9 mouse cellular contexts compared by ENCODE assay signal in the genomic region with DNA sequence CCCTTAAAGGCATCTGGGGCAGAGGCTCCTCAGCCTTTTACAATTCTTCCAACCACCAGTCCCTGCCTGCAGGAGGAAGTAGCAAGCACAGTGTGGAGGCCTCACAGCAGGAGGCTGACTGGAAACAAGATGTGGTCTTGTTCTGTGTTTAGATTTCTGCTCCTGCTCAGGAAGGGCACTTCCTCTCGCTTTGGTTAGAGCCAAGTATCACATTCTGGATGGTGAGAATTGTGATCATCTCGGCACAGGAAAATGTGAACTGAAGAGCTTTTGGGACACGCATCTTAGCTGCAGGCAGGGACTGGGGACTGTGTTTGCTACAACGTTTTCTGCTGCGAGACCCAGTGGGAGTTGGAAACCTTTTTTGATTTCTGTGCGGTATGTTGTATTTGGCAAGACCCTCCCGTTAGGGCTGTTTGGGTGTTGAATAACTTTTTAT.
DNase-seq lines count a peak whose midpoint lies in the region; ATAC-seq and TF ChIP-seq lines count a peak whose summit lies in the region.
"Had no signal": no experiment of that assay in that cellular context is flagged by ENCODE, and none has a peak within 500 bp of the region (broad histone marks: within the 10 kb centered on the region; RNA-seq: fewer than 3 reads in every experiment).

No protein-coding gene starts in this region.

- no peak for TF ChIP-seq POLR2A in liver, adult 2 months (IDR thresholded peaks at IDR 0.05; ENCODE audit: extremely low read depth, insufficient read depth, low read length)

- no peaks in the 10 kb centered on the region for H3K79me2 ChIP-seq in liver, adult 2 months (ENCODE audit: control insufficient read depth, insufficient read depth, low read length)

- H3K4me2 ChIP-seq in liver, embryonic 12.5 days: no peak overlapping the region
- H3K4me2 ChIP-seq in limb, embryonic 12.5 days: peak overlapping the region; percentile 30
- no peak overlapping the region for H3K4me2 ChIP-seq in stomach, embryonic 15.5 days
- H3K4me2 ChIP-seq in forebrain, embryonic 16.5 days (ENCODE audit: low read length): no peak overlapping the region

- DNase-seq in liver, adult 2 months (ENCODE audit: extremely low read depth, low read depth, low spot score): peak; percentile 14
- peak; percentile 38 for DNase-seq in cerebellum, adult 9-11 months
- peak; percentile 12 to 46 for DNase-seq in frontal cortex, postnatal 36 days (ENCODE audit: low spot score in 2 of 2)
- no peak for DNase-seq in spleen, adult 18-20 months

- H3K4me3 ChIP-seq in liver, adult 2 months (ENCODE audit: insufficient read depth, low read depth, low read length): no peak overlapping the region
- H3K4me3 ChIP-seq in liver, embryonic 12.5 days: no peak overlapping the region
- H3K4me3 ChIP-seq in limb, embryonic 12.5 days (replicated peaks): no peak overlapping the region
- H3K4me3 ChIP-seq in stomach, embryonic 15.5 days (replicated peaks): no peak overlapping the region
- no peak overlapping the region for H3K4me3 ChIP-seq in forebrain, embryonic 16.5 days (replicated peaks; ENCODE audit: low read length)
- H3K4me3 ChIP-seq: myocyte had no signal

- no peak overlapping the region for H3K27ac ChIP-seq in liver, adult 2 months (replicated peaks; ENCODE audit: insufficient read depth, low read depth, low read length)
- H3K27ac ChIP-seq in liver, embryonic 12.5 days: no peak overlapping the region
- peak overlapping the region; percentile 79 for H3K27ac ChIP-seq in limb, embryonic 12.5 days
- H3K27ac ChIP-seq in stomach, embryonic 15.5 days: 0 out of 2 replicates have a peak overlapping the region, but pooled peaks have one; percentile 40
- H3K27ac ChIP-seq in forebrain, embryonic 16.5 days (ENCODE audit: low read length): no peak overlapping the region

- no peak for ATAC-seq in liver, embryonic 12.5 days
- ATAC-seq in limb, embryonic 12.5 days (ENCODE audit: insufficient number of reproducible peaks, insufficient read depth, low FRiP score, low TSS enrichment, low read depth): no peak
- ATAC-seq in stomach, embryonic 15.5 days (ENCODE audit: insufficient read depth, low FRiP score, low read depth): no peak
- no peak for ATAC-seq in forebrain, embryonic 16.5 days

- no peaks in the 10 kb centered on the region for H3K27me3 ChIP-seq in liver, adult 2 months (ENCODE audit: control insufficient read depth, insufficient read depth, low read length)
- no peaks in the 10 kb centered on the region for H3K27me3 ChIP-seq in liver, embryonic 12.5 days (replicated peaks)
- H3K27me3 ChIP-seq in limb, embryonic 12.5 days: no peaks in the 10 kb centered on the region
- no peaks in the 10 kb centered on the region for H3K27me3 ChIP-seq in stomach, embryonic 15.5 days (replicated peaks)
- H3K27me3 ChIP-seq in forebrain, embryonic 16.5 days (replicated peaks; ENCODE audit: control insufficient read depth, insufficient read depth, low read length): no peaks in the 10 kb centered on the region

- H3K4me1 ChIP-seq in liver, adult 2 months (ENCODE audit: control insufficient read depth, insufficient read depth, low read length): peaks cover 7% of the 10 kb centered on the region
- H3K4me1 ChIP-seq in liver, embryonic 12.5 days: no peaks in the 10 kb centered on the region
- peaks cover 16% of the 10 kb centered on the region for H3K4me1 ChIP-seq in limb, embryonic 12.5 days (replicated peaks)
- 0 out of 2 replicates have a peak, but pooled peaks cover 7% of the 10 kb centered on the region for H3K4me1 ChIP-seq in stomach, embryonic 15.5 days
- H3K4me1 ChIP-seq in forebrain, embryonic 16.5 days (replicated peaks; ENCODE audit: control insufficient read depth, insufficient read depth, low read length): no peaks in the 10 kb centered on the region

- no peak overlapping the region for H3K9ac ChIP-seq in liver, adult 2 months (ENCODE audit: low read depth, low read length)
- no peak overlapping the region for H3K9ac ChIP-seq in liver, embryonic 12.5 days
- H3K9ac ChIP-seq in limb, embryonic 12.5 days (replicated peaks): no peak overlapping the region
- no peak overlapping the region for H3K9ac ChIP-seq in stomach, embryonic 15.5 days
- no peak overlapping the region for H3K9ac ChIP-seq in forebrain, embryonic 16.5 days (replicated peaks; ENCODE audit: low read depth, low read length)

- no peaks in the 10 kb centered on the region for H3K36me3 ChIP-seq in liver, adult 2 months (ENCODE audit: control insufficient read depth, insufficient read depth, low read length)
- H3K36me3 ChIP-seq in liver, embryonic 12.5 days: no peaks in the 10 kb centered on the region
- no peaks in the 10 kb centered on the region for H3K36me3 ChIP-seq in limb, embryonic 12.5 days
- no peaks in the 10 kb centered on the region for H3K36me3 ChIP-seq in stomach, embryonic 15.5 days
- no peaks in the 10 kb centered on the region for H3K36me3 ChIP-seq in forebrain, embryonic 16.5 days (ENCODE audit: control insufficient read depth, insufficient read depth)

- WGBS in liver, adult 2 months: 67% methylated on average over 7 of the region's 7 CpGs
- 26% methylated on average over 7 of the region's 7 CpGs for WGBS in liver, embryonic 12.5 days (ENCODE audit: insufficient replicate concordance)
- 25% methylated on average over 7 of the region's 7 CpGs for WGBS in limb, embryonic 12.5 days
- 38% methylated on average over 7 of the region's 7 CpGs for WGBS in stomach, embryonic 15.5 days
- WGBS in forebrain, embryonic 16.5 days: 51% methylated on average over 7 of the region's 7 CpGs

- H3K9me3 ChIP-seq in liver, embryonic 12.5 days (replicated peaks): no peaks in the 10 kb centered on the region
- H3K9me3 ChIP-seq in limb, embryonic 12.5 days: 0 out of 2 replicates have a peak, but pooled peaks cover 4% of the 10 kb centered on the region
- H3K9me3 ChIP-seq in stomach, embryonic 15.5 days: no peaks in the 10 kb centered on the region
- no peaks in the 10 kb centered on the region for H3K9me3 ChIP-seq in forebrain, embryonic 16.5 days (ENCODE audit: control insufficient read depth, low read length)

- TF ChIP-seq CTCF in liver, adult 2 months (IDR thresholded peaks at IDR 0.05; ENCODE audit: low read depth, low read length): no peak

Comparison
In these comparisons a context has a peak if more than half of its experiments do, and no peak if none do; other contexts are left out.
1. DNase-seq: peak in liver, adult 2 months (single experiment), cerebellum, adult 9-11 months (single experiment) and frontal cortex, postnatal 36 days (2 of 2); none in spleen, adult 18-20 months (0 of 2).
2. H3K27ac ChIP-seq: peak in limb, embryonic 12.5 days (single experiment) and stomach, embryonic 15.5 days (single experiment); none in liver, adult 2 months (single experiment), liver, embryonic 12.5 days (single experiment) and forebrain, embryonic 16.5 days (single experiment).